Mouse (Mus musculus): ENCODE measurements around the gene Gm10322.

- TF ChIP-seq GATA1 (IDR thresholded peaks at IDR 0.05; ENCODE audit: low read length): no peak
- TF ChIP-seq TAL1 (IDR thresholded peaks at IDR 0.05; ENCODE audit: low read length): no peak
Observed at GRCm38 (mm10) chr10:59623496-59623895, 7.6 kb downstream of the Gm10322 start.

Data from erythroblast, embryonic 14.5 days (primary cell).